Mouse (Mus musculus) megakaryocyte, adult 5-6 weeks (primary cell): ENCODE results near the gene Gm17093. TPM values are rescaled to one million over a fixed set of nuclear protein-coding genes. Genes with fewer than 3 reads are reported as not detected.
"Not testable (repeated sequence)": the region's sequence is repeated elsewhere in the genome, so short reads cannot be mapped to it uniquely, and the experiment has no call there.

Experiments used
- ATAC-seq: 2 replicates; pipeline ENCODE4 v1.8.0; 2016; ENCODE audit warnings: mild to moderate bottlenecking, inconsistent platforms; ENCODE audit not compliant: poor library complexity, severe bottlenecking
- total RNA-seq, 2 experiments: library from RNA; stranded (forward) in 1 of 2; stranded (reverse) in 1 of 2; fragments of 153-499, 151-499 nt in 1 of 2; fragments of 221-1000, 200-1000 nt in 1 of 2; gene quantifications; 2 replicates each; pipeline versions ENCODE4 v1.2.3 to v1.2.4; 2015 to 2017

Gm17093 gene
- total RNA-seq (2015) (not detected in 2 replicates), total RNA-seq (2017) (not detected in 2 replicates)

DNA sequence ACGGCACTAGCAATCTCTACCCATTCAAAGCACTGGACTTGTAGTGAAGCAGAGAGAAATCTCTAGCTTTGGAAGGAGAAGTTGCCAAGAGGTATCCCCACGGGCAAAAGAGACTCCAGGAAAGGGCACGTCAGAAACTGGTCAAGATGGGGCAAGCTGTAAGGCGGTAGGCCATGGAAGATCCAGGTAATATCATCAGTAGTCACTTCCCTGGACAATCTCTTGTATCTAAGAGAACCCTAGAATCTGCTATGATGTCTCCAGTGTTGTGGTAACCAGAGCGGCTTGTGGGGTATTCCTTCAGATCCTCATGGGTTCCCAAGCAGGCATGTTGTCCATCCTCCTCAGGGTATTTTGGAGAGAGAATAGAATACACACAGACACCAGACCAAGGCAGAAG, at the start of gene Gm17093:
Gene Gm17093 (plus strand): TSS at position 301 of the 400 bp plus-strand sequence.
- not testable (repeated sequence) for ATAC-seq

GRCm38 (mm10) chr14:44492163-44492562, 25.9 kb upstream of the Gm17093 start, which contains the start of gene BC061237:
BC061237 (plus strand) TSS chr14:44492463.
- ATAC-seq = not testable (repeated sequence)

DNA sequence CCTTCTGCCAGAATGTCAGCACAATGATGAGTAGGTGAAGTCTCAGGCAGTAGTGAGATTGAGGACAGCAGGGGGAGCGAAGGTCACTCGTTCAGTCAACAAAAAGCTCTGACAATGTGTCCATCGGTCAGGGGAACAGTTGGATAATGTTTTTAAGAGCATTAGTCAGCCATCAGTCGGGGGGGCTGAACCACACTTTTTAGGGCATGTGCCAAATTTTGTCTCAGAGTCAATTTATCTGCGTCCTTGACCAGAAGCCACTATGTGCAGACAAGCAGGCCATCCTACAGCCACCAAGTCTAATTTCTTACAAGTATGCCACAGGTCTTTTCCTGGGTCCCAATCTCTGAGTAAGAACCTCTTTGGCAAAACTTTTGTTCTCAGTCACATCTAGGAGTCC, 29.9 kb downstream of the Gm17093 start:
- not testable (repeated sequence) for ATAC-seq

Other genes starting within 250 kb of the Gm17093 start
- not detected in 2 replicates for gene Gm8220, start 232.7 kb upstream of the Gm17093 start, total RNA-seq (2015)
- not detected in 2 replicates for gene Gm8220, start 232.7 kb upstream of the Gm17093 start, total RNA-seq (2017)
- not detected in 2 replicates for gene Gm5930, start 179.7 kb upstream of the Gm17093 start, total RNA-seq (2015)
- gene Gm5930, start 179.7 kb upstream of the Gm17093 start, total RNA-seq (2017) = not detected in 2 replicates
- gene Gm8229, start 152.9 kb upstream of the Gm17093 start, total RNA-seq (2015) = not detected in 2 replicates
- not detected in 2 replicates for gene Gm8229, start 152.9 kb upstream of the Gm17093 start, total RNA-seq (2017)
- gene Gm3371, start 107.6 kb upstream of the Gm17093 start, total RNA-seq (2015) = not detected in 2 replicates
- gene Gm3371, start 107.6 kb upstream of the Gm17093 start, total RNA-seq (2017) = not detected in 2 replicates
- not detected in 2 replicates for gene Gm8232, start 84.6 kb upstream of the Gm17093 start, total RNA-seq (2015)
- gene Gm8232, start 84.6 kb upstream of the Gm17093 start, total RNA-seq (2017) = not detected in 2 replicates
- gene BC061237, start 25.8 kb upstream of the Gm17093 start, total RNA-seq (2015) = not detected in 2 replicates
- gene BC061237, start 25.8 kb upstream of the Gm17093 start, total RNA-seq (2017) = not detected in 2 replicates
- gene Gm8247, start 64.9 kb downstream of the Gm17093 start, total RNA-seq (2015) = not detected in 2 replicates
- gene Gm8247, start 64.9 kb downstream of the Gm17093 start, total RNA-seq (2017) = not detected in 2 replicates
- gene Gm5624, start 109.7 kb downstream of the Gm17093 start, total RNA-seq (2015) = not detected in 2 replicates
- not detected in 2 replicates for gene Gm5624, start 109.7 kb downstream of the Gm17093 start, total RNA-seq (2017)
- gene Gm8257, start 188.2 kb downstream of the Gm17093 start, total RNA-seq (2015) = not detected in 2 replicates
- gene Gm8257, start 188.2 kb downstream of the Gm17093 start, total RNA-seq (2017) = not detected in 2 replicates
- gene Gm8267, start 232.1 kb downstream of the Gm17093 start, total RNA-seq (2015) = not detected in 2 replicates
- not detected in 2 replicates for gene Gm8267, start 232.1 kb downstream of the Gm17093 start, total RNA-seq (2017)